In the genomic region with DNA sequence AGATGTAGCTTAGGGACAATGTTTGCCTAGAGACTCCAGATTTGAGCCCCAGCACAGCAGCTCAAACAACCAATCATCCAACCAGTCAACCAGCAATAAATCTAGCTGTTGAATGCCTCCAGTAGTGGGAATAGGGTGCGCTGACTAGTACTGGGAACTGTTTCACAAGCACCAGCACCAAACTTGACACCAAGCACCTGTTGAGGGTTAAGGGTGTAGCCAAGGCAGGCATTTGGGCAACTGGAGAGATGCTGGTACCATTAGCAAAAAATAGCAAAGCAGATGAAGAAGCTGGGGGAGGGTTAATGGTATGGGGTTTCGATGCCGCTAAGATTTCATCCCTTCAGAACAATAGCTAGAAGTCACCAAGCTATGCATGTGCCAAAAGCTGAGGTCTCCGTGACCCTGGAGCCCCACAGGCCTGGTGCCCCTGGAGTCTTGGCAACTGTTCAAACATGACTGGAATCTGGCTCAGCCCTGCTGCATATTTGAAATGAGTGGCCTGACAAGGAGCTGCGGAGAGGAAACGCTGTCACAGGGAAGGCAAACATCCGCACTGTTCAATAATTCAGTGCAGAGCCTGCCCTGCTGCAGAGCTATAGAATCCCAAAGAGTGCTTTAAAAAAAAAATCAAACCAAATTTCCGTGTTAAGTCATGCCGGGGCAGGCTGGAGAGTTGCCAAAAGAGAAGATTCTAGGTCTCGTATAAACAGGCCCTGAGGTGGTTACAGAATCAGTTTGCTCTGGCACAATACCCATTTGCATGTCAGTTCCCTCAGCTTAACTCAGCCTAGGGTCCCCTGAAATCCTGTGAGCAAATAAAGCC, we compare ENCODE assay signal across 8 mouse cellular contexts.
DNase-seq lines count a peak whose midpoint lies in the region; ATAC-seq lines count a peak whose summit lies in the region.

No protein-coding gene starts in this region.

- H3K27ac ChIP-seq in intestine, embryonic 14.5 days (ENCODE audit: low read depth): peak overlapping the region; percentile 36
- H3K27ac ChIP-seq in liver, embryonic 13.5 days: peak overlapping the region; percentile 44; the same call in 1 of the 2 replicates
- H3K27ac ChIP-seq in neural tube, embryonic 13.5 days (replicated peaks): peak overlapping the region; percentile 73

- peak; percentile 89 for DNase-seq in adrenal gland, adult 2 months
- peak; percentile 50 to 51 for DNase-seq in cerebellum, postnatal 25 days
- DNase-seq in gastrocnemius, postnatal 25 days: peak; percentile 64
- peak; percentile 60 for DNase-seq in intestine, embryonic 14.5 days (ENCODE audit: low spot score)
- DNase-seq in liver, embryonic 13.5 days: no peak
- DNase-seq in B cell, adult 2 months: no peak

- no peak overlapping the region for H3K9ac ChIP-seq in intestine, embryonic 14.5 days (ENCODE audit: low read length)
- H3K9ac ChIP-seq in liver, embryonic 13.5 days: no peak overlapping the region
- H3K9ac ChIP-seq in neural tube, embryonic 13.5 days: peak overlapping the region; percentile 17; the same call in 1 of the 2 replicates

- WGBS in intestine, embryonic 14.5 days: 12% methylated on average over 10 of the region's 10 CpGs
- WGBS in liver, embryonic 13.5 days (ENCODE audit: insufficient replicate concordance): 64% methylated on average over 10 of the region's 10 CpGs
- 11% methylated on average over 10 of the region's 10 CpGs for WGBS in neural tube, embryonic 13.5 days

- no peaks in the 10 kb centered on the region for H3K36me3 ChIP-seq in intestine, embryonic 14.5 days (ENCODE audit: control insufficient read depth, insufficient read depth, low read length)
- no peaks in the 10 kb centered on the region for H3K36me3 ChIP-seq in liver, embryonic 13.5 days
- H3K36me3 ChIP-seq in neural tube, embryonic 13.5 days: no peaks in the 10 kb centered on the region

- H3K9me3 ChIP-seq in intestine, embryonic 14.5 days (ENCODE audit: control insufficient read depth, low read length): no peaks in the 10 kb centered on the region
- no peaks in the 10 kb centered on the region for H3K9me3 ChIP-seq in liver, embryonic 13.5 days (replicated peaks)
- no peaks in the 10 kb centered on the region for H3K9me3 ChIP-seq in neural tube, embryonic 13.5 days

- H3K4me2 ChIP-seq in intestine, embryonic 14.5 days (ENCODE audit: low read length): 0 out of 2 replicates have a peak overlapping the region, but pooled peaks have one; percentile 12
- H3K4me2 ChIP-seq in liver, embryonic 13.5 days: no peak overlapping the region
- peak overlapping the region; percentile 31 for H3K4me2 ChIP-seq in neural tube, embryonic 13.5 days

- H3K4me3 ChIP-seq in intestine, embryonic 14.5 days (ENCODE audit: low read depth, low read length): no peak overlapping the region
- no peak overlapping the region for H3K4me3 ChIP-seq in liver, embryonic 13.5 days (replicated peaks)
- H3K4me3 ChIP-seq in neural tube, embryonic 13.5 days: no peak overlapping the region

- peak; percentile 59; the same call in 1 of the 2 replicates for ATAC-seq in intestine, embryonic 14.5 days (replicated peaks; ENCODE audit: low FRiP score, low TSS enrichment, low read depth)
- ATAC-seq in liver, embryonic 13.5 days (ENCODE audit: low read depth): no peak
- peak; percentile 80 for ATAC-seq in neural tube, embryonic 13.5 days (ENCODE audit: low read depth)
- ATAC-seq in megakaryocyte, adult 5-6 weeks (ENCODE audit: poor library complexity, severe bottlenecking): no peak

- peaks cover 31% of the 10 kb centered on the region for H3K4me1 ChIP-seq in intestine, embryonic 14.5 days (replicated peaks; ENCODE audit: control insufficient read depth, insufficient read depth, low read length)
- peaks cover 35% of the 10 kb centered on the region for H3K4me1 ChIP-seq in liver, embryonic 13.5 days (replicated peaks)
- H3K4me1 ChIP-seq in neural tube, embryonic 13.5 days (replicated peaks): peaks cover 36% of the 10 kb centered on the region

- H3K27me3 ChIP-seq in intestine, embryonic 14.5 days (replicated peaks; ENCODE audit: control insufficient read depth, insufficient read depth, low read length): no peaks in the 10 kb centered on the region
- H3K27me3 ChIP-seq in liver, embryonic 13.5 days: no peaks in the 10 kb centered on the region
- no peaks in the 10 kb centered on the region for H3K27me3 ChIP-seq in neural tube, embryonic 13.5 days

Comparison
In these comparisons a context has a peak if more than half of its experiments do, and no peak if none do; other contexts are left out.
1. DNase-seq: peak in adrenal gland, adult 2 months (single experiment), cerebellum, postnatal 25 days (2 of 2), gastrocnemius, postnatal 25 days (single experiment) and intestine, embryonic 14.5 days (single experiment); none in liver, embryonic 13.5 days (single experiment) and B cell, adult 2 months (0 of 2).
2. ATAC-seq: peak in intestine, embryonic 14.5 days (single experiment) and neural tube, embryonic 13.5 days (single experiment); none in liver, embryonic 13.5 days (single experiment) and megakaryocyte, adult 5-6 weeks (single experiment).
3. Peak in every context shown above with its lines, with median percentiles within 50 percentile points of each other: H3K27ac ChIP-seq.